Mouse (Mus musculus) frontal cortex, postnatal 25 days (tissue): ENCODE data around the gene Scn8a.

Experiments used
- DNase-seq, 2 experiments: peaks; one replicate each; pipeline ENCODE4 v3.0.0; 2022; ENCODE audit warnings: low spot score in 2 of 2

Scn8a gene

DNA sequence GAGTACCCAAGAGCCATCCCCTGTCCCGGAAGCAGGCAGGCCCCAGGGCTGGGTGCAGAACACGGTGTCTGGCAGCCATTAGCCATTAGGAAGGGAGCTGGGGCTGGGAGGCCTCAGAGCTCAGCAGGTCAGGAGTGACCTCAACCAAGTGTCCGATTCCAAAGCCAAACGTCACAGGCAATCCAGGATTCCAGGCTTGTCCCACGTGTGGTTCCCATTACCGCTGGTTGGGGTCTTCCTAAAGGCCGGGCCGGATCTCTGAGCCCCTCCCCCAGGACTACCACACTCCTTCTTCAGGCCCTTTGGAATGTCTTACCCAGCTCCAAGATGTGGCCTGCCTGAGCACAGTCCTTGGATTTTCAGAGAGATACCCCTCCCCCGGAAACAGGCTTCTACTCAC is 225.3 kb downstream of the Scn8a start:
- no peak for DNase-seq

DNA sequence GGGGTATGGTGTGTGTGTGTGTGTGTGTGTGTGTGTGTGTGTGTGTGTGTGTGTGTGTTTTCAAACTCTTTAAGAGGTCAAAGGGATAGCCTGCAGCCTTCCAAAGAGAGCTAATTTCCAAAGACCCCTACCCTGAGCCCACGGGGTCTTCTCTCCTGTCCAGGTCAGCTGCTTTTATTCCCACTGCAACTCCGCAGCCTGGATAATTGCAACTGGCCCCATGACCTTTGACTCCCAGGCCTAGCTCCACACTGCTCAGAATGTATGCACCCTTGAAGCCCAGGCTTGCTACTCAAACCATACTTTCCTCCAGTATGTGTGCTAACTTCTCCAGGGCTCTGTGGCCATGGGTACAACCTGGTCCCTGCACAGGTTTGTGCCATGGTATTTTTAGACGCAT is 225.7 kb downstream of the Scn8a start:
- no peak for DNase-seq
